Mouse (Mus musculus): ENCODE results near the gene Ppp1r1c.

DNA sequence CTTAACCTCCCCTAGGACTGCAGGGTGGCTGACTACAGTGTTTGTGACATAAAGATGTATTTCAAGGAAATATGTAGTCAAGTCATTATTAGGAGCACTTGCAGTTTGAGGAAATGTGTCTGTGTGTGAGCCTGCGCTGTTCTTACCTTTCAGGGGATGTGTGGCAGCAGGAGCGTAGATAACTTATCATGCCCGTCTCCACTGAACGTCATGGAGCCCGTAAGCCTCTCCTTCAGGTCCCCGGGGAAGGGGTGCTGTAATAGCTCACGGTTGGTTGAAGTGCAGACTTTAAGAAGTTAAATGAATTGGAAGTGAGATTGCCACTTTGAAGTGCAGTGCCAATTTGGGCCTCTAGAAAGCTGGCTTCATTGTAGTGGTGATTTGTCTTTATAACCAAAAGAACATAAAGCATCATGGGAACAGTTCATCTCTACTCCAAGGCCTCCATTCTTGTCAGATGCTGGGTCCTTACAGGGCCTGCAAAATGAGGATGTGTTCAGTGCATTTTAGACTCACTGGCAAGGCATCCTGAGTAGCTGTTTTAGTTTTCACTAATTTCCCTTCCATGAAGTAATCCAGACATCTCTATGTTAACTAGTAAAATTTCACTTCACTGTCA is 46.0 kb upstream of the Ppp1r1c start:
- TF ChIP-seq EP300 (optimal IDR thresholded peaks at IDR 0.05) (no peak), CTCF (IDR thresholded peaks at IDR 0.05; ENCODE audit: low read depth) (no peak)
